Mouse (Mus musculus): ENCODE results near the gene Chn1.
"Not testable (repeated sequence)": the region's sequence is repeated elsewhere in the genome, so short reads cannot be mapped to it uniquely, and the experiment has no call there.

Chn1 gene

GRCm38 (mm10) chr2:73774786-73775682 is at the start of gene Chn1:
Chn1 (minus strand) TSS chr2:73775346.
- in situ Hi-C loops (cut with MboI; ENCODE audit: low sequenced_read_pairs): no loop called here

- in situ Hi-C loops (cut with MboI; ENCODE audit: low sequenced_read_pairs): no loop called here
These were observed 43.6 kb upstream of the Chn1 start for GRCm38 (mm10) chr2:73818742-73819141.

- in situ Hi-C loops (cut with MboI; ENCODE audit: low sequenced_read_pairs): no loop called here
These were observed 32.5 kb upstream of the Chn1 start for GRCm38 (mm10) chr2:73807609-73808008.

GRCm38 (mm10) chr2:73800127-73800526 is 25.0 kb upstream of the Chn1 start:
- in situ Hi-C loops (cut with MboI; ENCODE audit: low sequenced_read_pairs): not testable (repeated sequence)

- in situ Hi-C loops (cut with MboI; ENCODE audit: low sequenced_read_pairs): no loop called here
These were observed 23.6 kb upstream of the Chn1 start for GRCm38 (mm10) chr2:73798786-73799185.

GRCm38 (mm10) chr2:73798136-73798535 is 23.0 kb upstream of the Chn1 start:
- in situ Hi-C loops (cut with MboI; ENCODE audit: low sequenced_read_pairs): no loop called here

GRCm38 (mm10) chr2:73791846-73792630 is 16.9 kb upstream of the Chn1 start:
- in situ Hi-C loops (cut with MboI; ENCODE audit: low sequenced_read_pairs): no loop called here

- in situ Hi-C loops (cut with MboI; ENCODE audit: low sequenced_read_pairs): no loop called here
These were observed 15.2 kb upstream of the Chn1 start for GRCm38 (mm10) chr2:73790332-73790731.

GRCm38 (mm10) chr2:73788395-73788794 is 13.2 kb upstream of the Chn1 start:
- in situ Hi-C loops (cut with MboI; ENCODE audit: low sequenced_read_pairs): no loop called here

GRCm38 (mm10) chr2:73782371-73782905 is 7.3 kb upstream of the Chn1 start:
- in situ Hi-C loops (cut with MboI; ENCODE audit: low sequenced_read_pairs): no loop called here

GRCm38 (mm10) chr2:73780321-73781010 is 5.3 kb upstream of the Chn1 start:
- in situ Hi-C loops (cut with MboI; ENCODE audit: low sequenced_read_pairs): no loop called here

- in situ Hi-C loops (cut with MboI; ENCODE audit: low sequenced_read_pairs): no loop called here
These were observed 4.7 kb upstream of the Chn1 start for GRCm38 (mm10) chr2:73779796-73780195.

- in situ Hi-C loops (cut with MboI; ENCODE audit: low sequenced_read_pairs): no loop called here
These were observed 4.0 kb upstream of the Chn1 start for GRCm38 (mm10) chr2:73779016-73779595.

GRCm38 (mm10) chr2:73776936-73777335 is 1.8 kb upstream of the Chn1 start:
- in situ Hi-C loops (cut with MboI; ENCODE audit: low sequenced_read_pairs): no loop called here

- in situ Hi-C loops (cut with MboI; ENCODE audit: low sequenced_read_pairs): no loop called here
These were observed 651 bp upstream of the Chn1 start for GRCm38 (mm10) chr2:73775683-73776310.

- in situ Hi-C loops (cut with MboI; ENCODE audit: low sequenced_read_pairs): no loop called here
These were observed 2.2 kb downstream of the Chn1 start for GRCm38 (mm10) chr2:73772945-73773344.

- in situ Hi-C loops (cut with MboI; ENCODE audit: low sequenced_read_pairs): no loop called here
These were observed 6.5 kb downstream of the Chn1 start for GRCm38 (mm10) chr2:73768669-73769068.

- in situ Hi-C loops (cut with MboI; ENCODE audit: low sequenced_read_pairs): no loop called here
These were observed 11.6 kb downstream of the Chn1 start for GRCm38 (mm10) chr2:73763541-73763940.

- in situ Hi-C loops (cut with MboI; ENCODE audit: low sequenced_read_pairs): no loop called here
These were observed 15.2 kb downstream of the Chn1 start for GRCm38 (mm10) chr2:73759899-73760298.

- in situ Hi-C loops (cut with MboI; ENCODE audit: low sequenced_read_pairs): no loop called here
These were observed 16.1 kb downstream of the Chn1 start for GRCm38 (mm10) chr2:73759027-73759426.
